Mouse (Mus musculus) heart, adult 2 months (tissue): ENCODE results near the gene Dnajb4.

ENCODE experiments used
- CTCF ChIP-seq: fragments of 200-600 bp; IDR thresholded peaks from 2 replicates; pipeline ENCODE4 v1.8.1; 2022; ENCODE audit warnings: antibody characterized with exemption, mild to moderate bottlenecking, moderate library complexity
- EP300 ChIP-seq: fragments of 200-500 bp; IDR thresholded peaks from 2 replicates; pipeline ENCODE4 v1.6.1; 2011; ENCODE audit warnings: low read depth, low read length, control low read depth; ENCODE audit not compliant: insufficient read depth
- POLR2A ChIP-seq: fragments of 200-500 bp; IDR thresholded peaks from 2 replicates; pipeline ENCODE4 v1.6.1; 2011; ENCODE audit warnings: mild to moderate bottlenecking, low read depth, low read length, control low read depth; ENCODE audit not compliant: insufficient read depth

DNA sequence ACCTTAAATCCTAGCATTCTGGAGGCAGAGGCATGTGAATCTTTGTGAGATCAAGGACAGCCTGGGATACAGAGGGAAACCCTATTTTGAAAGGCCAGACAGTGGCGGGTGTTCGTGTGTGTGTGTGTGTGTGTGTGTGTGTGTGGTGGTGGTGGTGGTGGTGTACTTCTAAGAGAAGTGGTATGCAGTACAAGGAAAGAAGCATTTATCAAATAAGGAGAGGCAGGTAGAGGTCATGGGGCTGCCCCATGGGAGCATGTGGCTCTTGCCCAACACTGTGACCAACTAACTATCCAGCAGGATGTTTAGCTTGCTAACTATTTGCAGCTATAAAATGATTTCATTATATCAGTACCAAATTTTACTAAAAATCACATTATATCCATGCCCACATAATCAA is 8.5 kb downstream of the Dnajb4 start:
- no peak for TF ChIP-seq EP300
- TF ChIP-seq CTCF, result no peak
- no peak for TF ChIP-seq POLR2A
